Mouse (Mus musculus): Measurements from ENCODE around the gene Tctex1d1. TPM values are rescaled to one million over a fixed set of nuclear protein-coding genes. Genes with fewer than 3 reads are reported as not detected.

Tctex1d1 gene
- total and polyA plus RNA-seq, 3 experiments = not detected

GRCm38 (mm10) chr4:102955294-102955956, 23.0 kb upstream of the Tctex1d1 start:
- H3K36me3 ChIP-seq (ENCODE audit: control insufficient read depth in 1 of 2, insufficient read depth in 2 of 2, low read length in 2 of 2) = no peaks in the 10 kb centered on the region
- no peaks in the 10 kb centered on the region for H3K79me2 ChIP-seq (ENCODE audit: control insufficient read depth, insufficient read depth, low read length, poor library complexity)
- TF ChIP-seq TAL1 (IDR thresholded peaks at IDR 0.05; ENCODE audit: low read length) (no peak), POLR2AphosphoS5 (IDR thresholded peaks at IDR 0.05; ENCODE audit: borderline replicate concordance, low read depth, low read length) (no peak), CHD1 (IDR thresholded peaks at IDR 0.05; ENCODE audit: low read depth, low read length) (no peak), UBTF (IDR thresholded peaks at IDR 0.05; ENCODE audit: borderline replicate concordance, insufficient read depth, low read depth, low read length) (no peak), ZMIZ1 (IDR thresholded peaks at IDR 0.05; ENCODE audit: low read depth, low read length) (no peak), MAFK (IDR thresholded peaks at IDR 0.05; ENCODE audit: borderline replicate concordance, low read depth, low read length) (no peak), CHD2 (IDR thresholded peaks at IDR 0.05; ENCODE audit: low read length) (no peak), MYB (IDR thresholded peaks at IDR 0.05; ENCODE audit: low read depth, low read length) (no peak), E2F4 (IDR thresholded peaks at IDR 0.05; ENCODE audit: borderline replicate concordance, low read depth, low read length) (no peak)
- no peaks in the 10 kb centered on the region for H3K4me1 ChIP-seq (ENCODE audit: control insufficient read depth in 1 of 2, insufficient read depth in 2 of 2, low read length in 2 of 2)
- H3K27ac ChIP-seq (ENCODE audit: control insufficient read depth, low read depth, low read length) = no peak overlapping the region
- H3K27me3 ChIP-seq (ENCODE audit: control insufficient read depth in 1 of 2, insufficient read depth in 2 of 2, low read length in 2 of 2) = no peaks in the 10 kb centered on the region; a peak in 1 of 4 replicates
- no peak overlapping the region for H3K4me3 ChIP-seq (ENCODE audit: control insufficient read depth in 1 of 2, insufficient read depth in 1 of 2, low read depth in 2 of 2, low read length in 2 of 2)
- no peaks in the 10 kb centered on the region for H3K9me3 ChIP-seq (replicated peaks; ENCODE audit: insufficient read depth, low read length)
- DNase-seq (ENCODE audit: low read depth, low spot score) = no peak
- H3K9ac ChIP-seq (ENCODE audit: control insufficient read depth, low read depth, low read length, poor library complexity, severe bottlenecking) = no peak overlapping the region

GRCm38 (mm10) chr4:102959409-102959808, 19.0 kb upstream of the Tctex1d1 start:
- Histone ChIP-seq H3K4me1 (ENCODE audit: control insufficient read depth in 1 of 2, insufficient read depth in 2 of 2, low read length in 2 of 2) (no peaks in the 10 kb centered on the region; a peak in 1 of 4 replicates), H3K27ac (ENCODE audit: control insufficient read depth, low read depth, low read length) (no peak overlapping the region), H3K36me3 (ENCODE audit: control insufficient read depth in 1 of 2, insufficient read depth in 2 of 2, low read length in 2 of 2) (no peaks in the 10 kb centered on the region), H3K27me3 (ENCODE audit: control insufficient read depth in 1 of 2, insufficient read depth in 2 of 2, low read length in 2 of 2) (no peaks in the 10 kb centered on the region; a peak in 1 of 4 replicates), H3K9ac (ENCODE audit: control insufficient read depth, low read depth, low read length, poor library complexity, severe bottlenecking) (no peak overlapping the region), H3K4me3 (ENCODE audit: control insufficient read depth in 1 of 2, insufficient read depth in 1 of 2, low read depth in 2 of 2, low read length in 2 of 2) (no peak overlapping the region), H3K79me2 (ENCODE audit: control insufficient read depth, insufficient read depth, low read length, poor library complexity) (no peaks in the 10 kb centered on the region), H3K9me3 (replicated peaks; ENCODE audit: insufficient read depth, low read length) (no peaks in the 10 kb centered on the region)
- TF ChIP-seq SIN3A (IDR thresholded peaks at IDR 0.05; ENCODE audit: low read length) (no peak), CTCF (IDR thresholded peaks at IDR 0.05 in 2 of 3, conservative IDR thresholded peaks at IDR 0.05 in 1 of 3; ENCODE audit: control insufficient read depth in 1 of 3, insufficient read depth in 1 of 3, low read depth in 2 of 3, low read length in 3 of 3, poor library complexity in 1 of 3, severe bottlenecking in 1 of 3) (no peak), MAX (IDR thresholded peaks at IDR 0.05; ENCODE audit: low read length) (no peak), MAFK (IDR thresholded peaks at IDR 0.05; ENCODE audit: borderline replicate concordance, low read depth, low read length) (no peak), ZKSCAN1 (IDR thresholded peaks at IDR 0.05; ENCODE audit: low read depth, low read length) (no peak), GATA1 (IDR thresholded peaks at IDR 0.05; ENCODE audit: low read depth, low read length) (no peak), ELF1 (IDR thresholded peaks at IDR 0.05; ENCODE audit: low read depth, low read length) (no peak), MYC (IDR thresholded peaks at IDR 0.05; ENCODE audit: low read depth, low read length) (no peak), MEF2A (IDR thresholded peaks at IDR 0.05; ENCODE audit: extremely low read depth, insufficient replicate concordance, low read depth, low read length, poor library complexity, severe bottlenecking) (no peak), ZC3H11A (IDR thresholded peaks at IDR 0.05; ENCODE audit: low read depth, low read length) (no peak), USF2 (IDR thresholded peaks at IDR 0.05; ENCODE audit: borderline replicate concordance in 1 of 2, insufficient read depth in 1 of 2, low read depth in 1 of 2, low read length in 2 of 2) (no peak), CHD1 (IDR thresholded peaks at IDR 0.05; ENCODE audit: low read depth, low read length) (no peak), POLR2AphosphoS5 (IDR thresholded peaks at IDR 0.05; ENCODE audit: borderline replicate concordance, low read depth, low read length) (no peak), MXI1 (IDR thresholded peaks at IDR 0.05; ENCODE audit: low read depth, low read length) (no peak), ZNF384 (IDR thresholded peaks at IDR 0.05; ENCODE audit: low read depth, low read length) (no peak), HCFC1 (IDR thresholded peaks at IDR 0.05; ENCODE audit: low read depth, low read length) (no peak), MAZ (IDR thresholded peaks at IDR 0.05; ENCODE audit: low read depth, low read length) (no peak)
- no peak for DNase-seq (ENCODE audit: low read depth, low spot score)
